Mouse (Mus musculus): ENCODE data around the gene Usp39. TPM values are rescaled to one million over a fixed set of nuclear protein-coding genes. Genes with fewer than 3 reads are reported as not detected.

Gene Usp39
- polyA plus RNA-seq, 1 experiment from 2014 or later = 27.3 TPM

DNA sequence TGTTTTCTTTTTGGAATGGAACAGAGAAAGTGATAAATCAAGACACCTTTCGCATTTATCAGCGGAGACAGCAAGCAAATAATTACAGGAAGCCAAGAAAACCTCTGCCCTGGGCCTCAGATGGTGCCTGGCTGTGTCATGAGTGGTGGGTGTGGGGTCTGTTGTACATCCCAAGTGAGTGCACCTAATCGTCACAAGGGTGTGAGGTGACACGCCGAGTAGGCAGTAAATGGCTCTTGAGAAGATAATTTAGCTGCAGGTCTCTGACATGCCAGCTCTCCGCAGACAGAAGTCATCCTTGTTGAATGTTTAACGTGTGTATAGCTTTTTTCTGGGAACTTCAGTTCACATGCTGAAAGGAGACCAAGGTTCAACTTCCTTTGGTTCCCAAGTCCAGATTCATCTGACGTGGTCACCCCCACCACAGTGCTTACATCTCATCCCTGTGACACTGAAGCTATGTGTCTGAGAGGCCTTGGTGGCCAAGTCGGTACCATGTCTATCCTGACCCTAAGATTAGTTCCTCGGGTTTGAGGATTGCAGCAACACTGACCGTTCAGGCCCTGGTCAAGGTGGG is 42.5 kb downstream of the Usp39 start:
- Histone ChIP-seq H3K4me2 (ENCODE audit: low read depth, low read length) (no peak overlapping the region), H3K9me3 (replicated peaks; ENCODE audit: control insufficient read depth, low read length) (no peaks in the 10 kb centered on the region), H3K9ac (ENCODE audit: low read length) (no peak overlapping the region), H3K4me3 (ENCODE audit: low read length) (no peak overlapping the region), H3K4me1 (ENCODE audit: control insufficient read depth, insufficient read depth, low read length) (no peaks in the 10 kb centered on the region), H3K27me3 (ENCODE audit: control insufficient read depth, insufficient read depth, low read length) (no peaks in the 10 kb centered on the region), H3K27ac (ENCODE audit: low read length) (no peak overlapping the region), H3K36me3 (ENCODE audit: control insufficient read depth, insufficient read depth) (no peaks in the 10 kb centered on the region)
- 67% methylated on average over 11 of the region's 11 CpGs for WGBS
- ATAC-seq (replicated peaks; ENCODE audit: extremely low read depth, insufficient read depth, low FRiP score) = no peak

DNA sequence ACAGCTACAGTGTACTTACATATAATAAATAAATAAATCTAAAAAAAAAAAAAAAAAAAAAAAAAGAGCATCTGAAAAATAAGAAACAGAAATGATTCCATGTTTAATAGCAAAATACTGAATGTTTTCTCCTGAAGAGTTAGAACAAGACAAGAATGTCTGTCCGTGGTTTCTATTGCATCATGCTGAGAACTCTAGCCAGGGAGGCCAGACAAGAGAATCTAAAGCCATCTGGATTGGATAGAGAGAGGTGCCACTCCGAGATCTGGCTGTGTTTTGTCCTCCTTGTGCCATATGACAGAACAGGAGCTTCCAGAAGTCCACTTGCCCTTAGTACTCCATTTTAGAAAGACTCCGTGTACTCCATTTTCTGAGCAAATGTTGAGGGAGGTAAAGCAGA is 47.2 kb downstream of the Usp39 start:
- ATAC-seq (replicated peaks; ENCODE audit: extremely low read depth, insufficient read depth, low FRiP score) = no peak
- no peak overlapping the region for H3K4me3 ChIP-seq (ENCODE audit: low read length)
- H3K9ac ChIP-seq (ENCODE audit: low read length) = no peak overlapping the region
- no peaks in the 10 kb centered on the region for H3K9me3 ChIP-seq (replicated peaks; ENCODE audit: control insufficient read depth, low read length)
- H3K36me3 ChIP-seq (ENCODE audit: control insufficient read depth, insufficient read depth) = no peaks in the 10 kb centered on the region
- H3K4me1 ChIP-seq (ENCODE audit: control insufficient read depth, insufficient read depth, low read length) = peaks cover 6% of the 10 kb centered on the region
- WGBS = 77% methylated on average over 3 of the region's 3 CpGs
- H3K27me3 ChIP-seq (ENCODE audit: control insufficient read depth, insufficient read depth, low read length) = no peaks in the 10 kb centered on the region
- no peak overlapping the region for H3K4me2 ChIP-seq (ENCODE audit: low read depth, low read length)
- H3K27ac ChIP-seq (ENCODE audit: low read length) = no peak overlapping the region

DNA sequence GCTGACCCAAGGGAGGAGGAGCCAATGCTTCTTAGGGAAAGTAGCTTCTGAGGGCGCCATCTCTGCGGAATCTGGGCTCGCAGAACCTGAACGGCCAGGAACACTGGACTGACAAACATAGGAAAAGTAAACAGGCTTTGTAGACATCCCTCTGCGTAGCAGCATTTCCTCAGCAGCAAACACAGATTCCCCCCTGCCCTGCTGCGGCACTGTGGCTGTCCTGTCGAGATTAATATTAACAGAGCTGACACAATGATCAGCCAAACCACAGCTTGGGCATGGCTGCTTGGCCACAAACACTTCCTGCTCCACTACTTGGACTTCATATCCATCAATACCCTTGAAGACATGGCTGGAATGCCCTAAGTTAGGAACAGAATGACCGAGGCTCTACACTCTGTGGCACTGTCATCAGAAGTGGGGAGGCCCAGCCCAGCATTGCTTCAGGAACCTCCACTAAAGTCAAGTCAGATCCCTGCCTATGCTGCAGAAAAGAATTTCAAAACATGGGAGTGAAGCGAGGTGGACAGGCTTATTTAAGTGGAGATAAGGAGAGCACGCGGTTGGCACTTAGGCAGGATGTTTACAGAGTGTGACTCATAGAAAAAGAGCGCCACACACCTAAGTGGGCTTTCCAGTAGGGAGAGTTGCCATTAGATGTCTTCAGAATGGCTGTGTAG is 51.9 kb downstream of the Usp39 start:
- Histone ChIP-seq H3K9me3 (replicated peaks; ENCODE audit: control insufficient read depth, low read length) (no peaks in the 10 kb centered on the region), H3K4me1 (ENCODE audit: control insufficient read depth, insufficient read depth, low read length) (peaks cover 9% of the 10 kb centered on the region), H3K9ac (ENCODE audit: low read length) (no peak overlapping the region), H3K4me3 (ENCODE audit: low read length) (no peak overlapping the region), H3K27ac (ENCODE audit: low read length) (peak overlapping the region; percentile 70), H3K4me2 (ENCODE audit: low read depth, low read length) (no peak overlapping the region), H3K36me3 (ENCODE audit: control insufficient read depth, insufficient read depth) (no peaks in the 10 kb centered on the region), H3K27me3 (ENCODE audit: control insufficient read depth, insufficient read depth, low read length) (no peaks in the 10 kb centered on the region)
- ATAC-seq (replicated peaks; ENCODE audit: extremely low read depth, insufficient read depth, low FRiP score) = peak; percentile 79; the same call in 1 of the 2 replicates
- 41% methylated on average over 12 of the region's 12 CpGs for WGBS

DNA sequence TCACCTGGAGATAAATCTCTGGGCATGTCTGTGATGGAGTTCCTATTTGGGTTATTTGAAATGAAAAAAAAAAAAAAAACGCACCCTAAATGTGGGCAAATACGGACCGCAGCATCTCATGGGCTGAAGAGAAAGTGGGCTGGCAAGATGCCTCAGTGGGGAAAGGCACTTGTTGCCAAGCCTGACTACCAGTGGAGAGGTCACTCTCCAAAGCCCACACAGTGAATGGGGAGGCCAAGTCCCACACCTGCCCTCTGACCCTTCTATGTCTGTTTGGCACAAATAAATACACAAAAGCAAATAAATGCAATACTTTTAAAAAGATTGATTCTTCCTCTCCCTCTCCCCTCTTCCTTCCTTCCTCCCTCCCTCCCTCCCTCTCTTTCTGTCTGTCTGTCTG is 55.5 kb downstream of the Usp39 start:
- peaks cover 9% of the 10 kb centered on the region for H3K4me1 ChIP-seq (ENCODE audit: control insufficient read depth, insufficient read depth, low read length)
- H3K9ac ChIP-seq (ENCODE audit: low read length) = no peak overlapping the region
- no peaks in the 10 kb centered on the region for H3K27me3 ChIP-seq (ENCODE audit: control insufficient read depth, insufficient read depth, low read length)
- no peak overlapping the region for H3K27ac ChIP-seq (ENCODE audit: low read length)
- 80% methylated on average over 3 of the region's 3 CpGs for WGBS
- ATAC-seq (replicated peaks; ENCODE audit: extremely low read depth, insufficient read depth, low FRiP score) = no peak
- no peak overlapping the region for H3K4me2 ChIP-seq (ENCODE audit: low read depth, low read length)
- H3K9me3 ChIP-seq (replicated peaks; ENCODE audit: control insufficient read depth, low read length) = no peaks in the 10 kb centered on the region
- no peaks in the 10 kb centered on the region for H3K36me3 ChIP-seq (ENCODE audit: control insufficient read depth, insufficient read depth)
- H3K4me3 ChIP-seq (ENCODE audit: low read length) = no peak overlapping the region

DNA sequence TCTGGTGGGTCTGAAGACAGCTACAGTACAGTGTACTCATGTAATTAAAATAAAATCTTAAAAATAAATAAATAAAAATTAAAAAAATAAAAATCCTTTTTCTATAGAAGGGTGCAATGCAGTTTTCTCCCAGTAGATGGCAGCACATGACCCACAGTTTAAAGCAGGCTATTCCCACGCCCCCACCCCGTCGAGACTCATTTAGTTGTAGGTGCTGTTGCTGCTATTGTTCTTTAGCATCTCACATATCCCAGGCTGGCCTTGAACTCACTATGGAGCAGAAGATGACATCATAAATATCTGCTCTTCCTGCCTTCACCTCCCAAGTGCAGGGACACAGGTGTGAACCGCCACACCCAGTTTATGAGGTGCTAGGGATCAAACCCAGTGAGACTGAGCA is 61.1 kb downstream of the Usp39 start:
- 21% methylated on average over 4 of the region's 4 CpGs for WGBS
- H3K9ac ChIP-seq (ENCODE audit: low read length) = no peak overlapping the region
- H3K27ac ChIP-seq (ENCODE audit: low read length) = no peak overlapping the region
- ATAC-seq (replicated peaks; ENCODE audit: extremely low read depth, insufficient read depth, low FRiP score) = no peak
- no peaks in the 10 kb centered on the region for H3K27me3 ChIP-seq (ENCODE audit: control insufficient read depth, insufficient read depth, low read length)
- H3K4me2 ChIP-seq (ENCODE audit: low read depth, low read length) = no peak overlapping the region
- no peak overlapping the region for H3K4me3 ChIP-seq (ENCODE audit: low read length)
- H3K36me3 ChIP-seq (ENCODE audit: control insufficient read depth, insufficient read depth) = no peaks in the 10 kb centered on the region
- H3K9me3 ChIP-seq (replicated peaks; ENCODE audit: control insufficient read depth, low read length) = no peaks in the 10 kb centered on the region
- H3K4me1 ChIP-seq (ENCODE audit: control insufficient read depth, insufficient read depth, low read length) = peaks cover 9% of the 10 kb centered on the region

DNA sequence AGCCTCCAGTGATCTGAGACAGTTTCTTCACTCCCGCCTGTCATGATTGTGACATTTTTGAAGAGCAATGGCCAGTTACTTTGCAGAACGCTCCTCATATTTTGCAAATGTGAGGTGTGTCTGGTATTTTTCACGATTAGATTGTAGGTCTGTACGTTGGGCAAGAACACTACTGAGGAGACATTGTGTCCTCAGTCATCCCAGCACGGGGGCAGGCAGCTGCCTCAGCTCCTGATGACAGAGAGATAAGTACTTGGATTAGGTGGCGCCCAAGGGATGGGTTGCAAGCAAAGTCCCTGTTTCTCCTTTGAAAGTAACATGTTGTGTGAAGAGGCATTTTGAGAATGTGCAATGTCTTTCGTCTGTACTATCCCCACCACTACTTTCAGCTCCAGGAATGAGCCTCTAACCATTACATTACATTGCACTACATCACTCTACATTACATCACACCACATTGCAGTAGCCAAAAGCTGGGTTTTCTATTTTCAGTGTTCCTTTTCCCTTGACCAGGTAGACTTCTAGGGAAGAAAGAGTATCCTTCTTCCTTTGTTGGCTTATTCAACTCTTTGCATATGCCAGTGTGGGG is 64.5 kb downstream of the Usp39 start:
- H3K9ac ChIP-seq (ENCODE audit: low read length) = no peak overlapping the region
- peaks cover 28% of the 10 kb centered on the region for H3K4me1 ChIP-seq (ENCODE audit: control insufficient read depth, insufficient read depth, low read length)
- no peak overlapping the region for H3K4me3 ChIP-seq (ENCODE audit: low read length)
- H3K36me3 ChIP-seq (ENCODE audit: control insufficient read depth, insufficient read depth) = no peaks in the 10 kb centered on the region
- no peak for ATAC-seq (replicated peaks; ENCODE audit: extremely low read depth, insufficient read depth, low FRiP score)
- WGBS = 44% methylated on average over 7 of the region's 7 CpGs
- H3K27ac ChIP-seq (ENCODE audit: low read length) = no peak overlapping the region
- no peaks in the 10 kb centered on the region for H3K27me3 ChIP-seq (ENCODE audit: control insufficient read depth, insufficient read depth, low read length)
- H3K4me2 ChIP-seq (ENCODE audit: low read depth, low read length) = no peak overlapping the region
- 0 out of 2 replicates have a peak, but pooled peaks cover 2% of the 10 kb centered on the region for H3K9me3 ChIP-seq (replicated peaks; ENCODE audit: control insufficient read depth, low read length)

DNA sequence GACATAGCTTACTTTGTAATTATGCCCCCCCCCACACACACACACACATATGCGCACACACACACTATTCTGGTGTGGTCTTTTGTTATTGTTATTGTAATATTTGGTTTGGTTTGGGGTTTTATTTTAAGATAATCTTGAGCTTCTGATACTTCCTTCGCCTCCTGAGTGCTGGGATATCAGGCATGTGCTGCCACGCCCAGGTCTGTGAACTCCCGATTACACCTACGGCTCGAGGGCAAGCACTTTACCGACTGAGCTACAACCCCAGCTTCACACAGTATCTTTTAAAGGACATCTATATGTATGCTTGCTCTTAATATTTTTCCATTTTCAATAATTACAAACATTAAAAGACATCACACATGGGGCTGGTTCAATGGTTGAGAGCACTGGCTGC is 65.5 kb downstream of the Usp39 start:
- Histone ChIP-seq H3K27me3 (ENCODE audit: control insufficient read depth, insufficient read depth, low read length) (no peaks in the 10 kb centered on the region), H3K4me1 (ENCODE audit: control insufficient read depth, insufficient read depth, low read length) (peaks cover 28% of the 10 kb centered on the region), H3K4me2 (ENCODE audit: low read depth, low read length) (no peak overlapping the region), H3K9ac (ENCODE audit: low read length) (no peak overlapping the region), H3K36me3 (ENCODE audit: control insufficient read depth, insufficient read depth) (no peaks in the 10 kb centered on the region), H3K9me3 (replicated peaks; ENCODE audit: control insufficient read depth, low read length) (0 out of 2 replicates have a peak, but pooled peaks cover 2% of the 10 kb centered on the region), H3K27ac (ENCODE audit: low read length) (no peak overlapping the region), H3K4me3 (ENCODE audit: low read length) (no peak overlapping the region)
- no peak for ATAC-seq (replicated peaks; ENCODE audit: extremely low read depth, insufficient read depth, low FRiP score)
- 73% methylated on average over 7 of the region's 7 CpGs for WGBS

DNA sequence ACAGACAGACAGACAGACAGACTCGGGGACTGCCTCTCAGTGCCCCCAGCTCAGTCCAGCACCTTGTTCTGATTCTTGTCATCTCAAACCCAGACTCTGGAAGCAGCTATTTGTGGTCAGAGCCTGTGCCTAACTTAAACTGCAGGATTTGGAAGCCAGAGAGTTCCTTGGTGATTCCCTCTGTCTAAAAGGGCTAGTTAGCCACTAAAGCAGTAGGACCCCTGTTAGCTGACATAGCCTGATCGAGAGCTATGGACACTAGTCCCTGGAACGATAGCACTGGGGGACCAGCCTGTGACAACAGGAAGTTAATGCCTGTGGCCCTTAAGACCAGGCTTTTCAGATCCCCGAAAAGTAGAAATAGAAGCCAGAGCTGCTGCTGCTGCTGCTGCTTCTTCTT is 66.1 kb downstream of the Usp39 start:
- Histone ChIP-seq H3K4me1 (ENCODE audit: control insufficient read depth, insufficient read depth, low read length) (peaks cover 28% of the 10 kb centered on the region), H3K4me2 (ENCODE audit: low read depth, low read length) (no peak overlapping the region), H3K27ac (ENCODE audit: low read length) (peak overlapping the region; percentile 94), H3K4me3 (ENCODE audit: low read length) (no peak overlapping the region), H3K27me3 (ENCODE audit: control insufficient read depth, insufficient read depth, low read length) (no peaks in the 10 kb centered on the region), H3K9me3 (replicated peaks; ENCODE audit: control insufficient read depth, low read length) (0 out of 2 replicates have a peak, but pooled peaks cover 2% of the 10 kb centered on the region), H3K36me3 (ENCODE audit: control insufficient read depth, insufficient read depth) (no peaks in the 10 kb centered on the region), H3K9ac (ENCODE audit: low read length) (no peak overlapping the region)
- ATAC-seq (replicated peaks; ENCODE audit: extremely low read depth, insufficient read depth, low FRiP score) = no peak
- 67% methylated on average over 4 of the region's 4 CpGs for WGBS

DNA sequence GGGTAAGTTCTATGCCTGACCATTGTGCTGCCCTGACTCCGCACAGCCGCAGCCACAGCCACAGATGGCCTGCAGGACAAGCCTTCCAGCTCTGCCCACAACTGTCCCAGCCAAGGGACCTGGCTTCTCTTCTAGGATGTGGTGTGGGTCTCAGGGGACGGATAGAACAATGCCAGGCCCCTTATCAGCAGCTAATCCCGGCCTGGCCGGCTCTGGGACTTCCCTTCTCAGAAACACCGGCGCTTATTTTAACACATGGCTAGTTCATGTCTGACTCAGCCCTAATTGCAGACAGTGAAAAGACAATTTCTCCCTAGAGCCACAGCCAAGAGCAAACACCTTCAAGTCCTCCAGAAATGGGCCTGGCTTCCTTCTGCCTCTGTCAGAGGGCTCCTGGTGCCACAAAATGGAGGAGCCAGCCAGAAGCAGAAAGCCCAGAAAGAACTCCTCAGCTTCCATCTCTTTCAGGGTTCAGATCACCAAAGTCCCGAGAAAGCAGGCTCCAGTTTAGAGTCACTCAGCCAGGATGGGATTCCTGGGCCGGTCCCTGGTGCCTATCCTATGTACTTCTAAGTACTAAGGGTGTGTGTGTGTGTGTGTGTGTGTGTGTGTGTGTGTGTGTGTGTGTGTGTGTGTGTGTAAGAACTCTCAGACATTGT is 67.3 kb downstream of the Usp39 start:
- peak overlapping the region; percentile 54; the same call in 1 of the 2 replicates for H3K9ac ChIP-seq (ENCODE audit: low read length)
- H3K9me3 ChIP-seq (replicated peaks; ENCODE audit: control insufficient read depth, low read length) = 0 out of 2 replicates have a peak, but pooled peaks cover 2% of the 10 kb centered on the region
- no peaks in the 10 kb centered on the region for H3K27me3 ChIP-seq (ENCODE audit: control insufficient read depth, insufficient read depth, low read length)
- peaks cover 30% of the 10 kb centered on the region for H3K4me1 ChIP-seq (ENCODE audit: control insufficient read depth, insufficient read depth, low read length)
- ATAC-seq (replicated peaks; ENCODE audit: extremely low read depth, insufficient read depth, low FRiP score) = peak; percentile 90
- H3K36me3 ChIP-seq (ENCODE audit: control insufficient read depth, insufficient read depth) = no peaks in the 10 kb centered on the region
- H3K4me2 ChIP-seq (ENCODE audit: low read depth, low read length) = no peak overlapping the region
- H3K4me3 ChIP-seq (ENCODE audit: low read length) = no peak overlapping the region
- H3K27ac ChIP-seq (ENCODE audit: low read length) = peak overlapping the region; percentile 94
- WGBS = 28% methylated on average over 9 of the region's 9 CpGs
